Mouse (Mus musculus) CH12.LX (cell line): Measurements from ENCODE around the gene Adam22. TPM values are rescaled to one million over a fixed set of nuclear protein-coding genes. Genes with fewer than 3 reads are reported as not detected.

Source experiments
- DNase-seq: peaks from one replicate; pipeline ENCODE4 v3.0.0-alpha.2; 2013; ENCODE audit errors: extremely low read depth
- H3K27ac ChIP-seq: 2 replicates; pipeline ENCODE4 v1.5.1; 2012; ENCODE audit warnings: low read depth, mild to moderate bottlenecking, control low read depth, moderate library complexity; ENCODE audit not compliant: insufficient read depth
- H3K27me3 ChIP-seq: replicated peaks from 2 replicates; pipeline ENCODE3; 2012; ENCODE audit warnings: inconsistent platforms
- H3K36me3 ChIP-seq, 2 experiments: replicated peaks in 1 of 2; 2 replicates each; pipeline versions ENCODE3 to v1.6.1; 2012; ENCODE audit warnings: inconsistent platforms in 1 of 2, low read length in 1 of 2, mild to moderate bottlenecking in 1 of 2, mixed read lengths in 1 of 2, moderate library complexity in 1 of 2; ENCODE audit not compliant: control insufficient read depth in 1 of 2, insufficient read depth in 1 of 2
- H3K4me1 ChIP-seq, 2 experiments: 2 replicates each; pipeline ENCODE4 v1.6.1; 2012; ENCODE audit warnings: inconsistent platforms in 1 of 2, moderate library complexity in 1 of 2; ENCODE audit not compliant: insufficient read depth in 2 of 2, control insufficient read depth in 1 of 2
- H3K4me2 ChIP-seq: 2 replicates; pipeline ENCODE4 v1.6.1; 2012; ENCODE audit warnings: low read depth, mild to moderate bottlenecking, control low read depth; ENCODE audit not compliant: poor library complexity, insufficient read depth, severe bottlenecking
- H3K4me3 ChIP-seq, 3 experiments: fragments of 150-350 bp in 1 of 3; sonication (generic) in 1 of 3; replicated peaks in 1 of 3; 2 replicates each; pipeline versions ENCODE3 to v1.5.1; 2011 to 2012; ENCODE audit warnings: low read depth in 2 of 3, low read length in 2 of 3, mild to moderate bottlenecking in 2 of 3, moderate library complexity in 2 of 3, control low read depth in 1 of 3, improper control_type of control experiment in 1 of 3, inconsistent platforms in 1 of 3, mixed read lengths in 1 of 3; ENCODE audit not compliant: poor library complexity in 1 of 3
- H3K79me2 ChIP-seq: replicated peaks from 2 replicates; pipeline ENCODE4 v1.6.1; 2012; ENCODE audit warnings: mild to moderate bottlenecking, moderate library complexity; ENCODE audit not compliant: control insufficient read depth, poor library complexity, insufficient read depth, severe bottlenecking; ENCODE audit errors: extremely low read depth
- H3K9ac ChIP-seq: 2 replicates; pipeline ENCODE4 v1.6.1; 2012; ENCODE audit warnings: low read depth, mild to moderate bottlenecking, control low read depth, moderate library complexity; ENCODE audit not compliant: insufficient read depth
- H3K9me3 ChIP-seq: replicated peaks from 2 replicates; pipeline ENCODE3; 2012; ENCODE audit warnings: low read length, inconsistent platforms, mixed read lengths
- CTCF ChIP-seq, 2 experiments: IDR thresholded peaks in 1 of 2; conservative IDR thresholded peaks in 1 of 2; 2 replicates each; pipeline ENCODE4 v1.5.1; 2011 to 2012; ENCODE audit warnings: low read depth in 2 of 2, low read length in 2 of 2, improper control_type of control experiment in 1 of 2, inconsistent platforms in 1 of 2, mild to moderate bottlenecking in 1 of 2, moderate library complexity in 1 of 2
- E2F4 ChIP-seq: IDR thresholded peaks from 2 replicates; pipeline ENCODE4 v1.6.1; 2011; ENCODE audit warnings: low read depth, low read length, improper control_type of control experiment; ENCODE audit not compliant: insufficient replicate concordance
- ELF1 ChIP-seq: IDR thresholded peaks from 2 replicates; pipeline ENCODE4 v1.6.1; 2014; ENCODE audit warnings: low read depth, mild to moderate bottlenecking, inconsistent platforms, low read length, improper control_type of control experiment
- EP300 ChIP-seq: IDR thresholded peaks from 2 replicates; pipeline ENCODE4 v1.6.1; 2011; ENCODE audit warnings: low read length, improper control_type of control experiment
- ETS1 ChIP-seq: conservative IDR thresholded peaks from 2 replicates; pipeline ENCODE4 v1.6.1; 2012; ENCODE audit warnings: low read depth, mild to moderate bottlenecking, inconsistent platforms, low read length, improper control_type of control experiment, moderate library complexity
- HCFC1 ChIP-seq: IDR thresholded peaks from 2 replicates; pipeline ENCODE4 v1.6.1; 2012; ENCODE audit warnings: low read depth, mild to moderate bottlenecking, inconsistent platforms, low read length, improper control_type of control experiment
- KAT2A ChIP-seq: IDR thresholded peaks from 2 replicates; pipeline ENCODE4 v1.6.1; 2012; ENCODE audit warnings: low read length, improper control_type of control experiment, inconsistent platforms; ENCODE audit not compliant: insufficient replicate concordance
- MAFK ChIP-seq: IDR thresholded peaks from 2 replicates; pipeline ENCODE4 v1.6.1; 2011; ENCODE audit warnings: low read length, improper control_type of control experiment; ENCODE audit not compliant: insufficient replicate concordance
- MAX ChIP-seq: IDR thresholded peaks from 2 replicates; pipeline ENCODE4 v1.6.1; 2011; ENCODE audit warnings: low read length, improper control_type of control experiment
- MAZ ChIP-seq: IDR thresholded peaks from 2 replicates; pipeline ENCODE4 v1.6.1; 2012; ENCODE audit warnings: low read depth, mild to moderate bottlenecking, inconsistent platforms, low read length, improper control_type of control experiment, moderate library complexity
- MEF2A ChIP-seq: IDR thresholded peaks from 2 replicates; pipeline ENCODE4 v1.6.1; 2014; ENCODE audit warnings: low read depth, mild to moderate bottlenecking, inconsistent platforms, low read length, improper control_type of control experiment, borderline replicate concordance
- MXI1 ChIP-seq: IDR thresholded peaks from 2 replicates; pipeline ENCODE4 v1.6.1; 2011; ENCODE audit warnings: mild to moderate bottlenecking, low read depth, low read length, improper control_type of control experiment
- MYC ChIP-seq: IDR thresholded peaks from 2 replicates; pipeline ENCODE4 v1.6.1; 2011; ENCODE audit warnings: low read depth, mild to moderate bottlenecking, improper control_type of control experiment, low read length
- NELFE ChIP-seq: IDR thresholded peaks from 2 replicates; pipeline ENCODE4 v1.6.1; 2011; ENCODE audit warnings: low read depth, low read length, improper control_type of control experiment
- PAX5 ChIP-seq: IDR thresholded peaks from 2 replicates; pipeline ENCODE4 v1.6.1; 2012; ENCODE audit warnings: low read length, inconsistent platforms, mixed read lengths
- POLR2AphosphoS2 ChIP-seq: IDR thresholded peaks from 2 replicates; pipeline ENCODE4 v1.6.1; 2011; ENCODE audit warnings: low read depth, low read length, improper control_type of control experiment
- RCOR1 ChIP-seq: conservative IDR thresholded peaks from 2 replicates; pipeline ENCODE4 v1.6.1; 2012; ENCODE audit warnings: low read depth, mild to moderate bottlenecking, inconsistent platforms, low read length, improper control_type of control experiment
- TBP ChIP-seq: conservative IDR thresholded peaks from 2 replicates; pipeline ENCODE4 v1.6.1; 2011; ENCODE audit warnings: low read depth, low read length, improper control_type of control experiment
- TCF12 ChIP-seq: IDR thresholded peaks from 2 replicates; pipeline ENCODE4 v1.6.1; 2014; ENCODE audit warnings: low read depth, mild to moderate bottlenecking, inconsistent platforms, low read length, improper control_type of control experiment
- UBTF ChIP-seq: IDR thresholded peaks from 2 replicates; pipeline ENCODE4 v1.6.1; 2012; ENCODE audit warnings: low read depth, mild to moderate bottlenecking, inconsistent platforms, low read length, improper control_type of control experiment, moderate library complexity
- USF1 ChIP-seq: IDR thresholded peaks from 2 replicates; pipeline ENCODE4 v1.6.1; 2014; ENCODE audit warnings: low read depth, mild to moderate bottlenecking, inconsistent platforms, low read length, improper control_type of control experiment
- USF2 ChIP-seq: conservative IDR thresholded peaks from 2 replicates; pipeline ENCODE4 v1.6.1; 2011; ENCODE audit warnings: low read depth, low read length, improper control_type of control experiment
- ZKSCAN1 ChIP-seq: IDR thresholded peaks from 2 replicates; pipeline ENCODE4 v1.6.1; 2012; ENCODE audit warnings: low read depth, inconsistent platforms, low read length, improper control_type of control experiment, borderline replicate concordance
- ZMIZ1 ChIP-seq: IDR thresholded peaks from 2 replicates; pipeline ENCODE4 v1.6.1; 2012; ENCODE audit warnings: low read depth, mild to moderate bottlenecking, inconsistent platforms, low read length, improper control_type of control experiment
- ZNF384 ChIP-seq: IDR thresholded peaks from 2 replicates; pipeline ENCODE4 v1.6.1; 2012; ENCODE audit warnings: low read depth, low read length, improper control_type of control experiment, inconsistent platforms
- dilution Hi-C: fragments of 300-500 bp; cut with MboI; formaldehyde crosslinking; loops from 2 replicates; pipeline ENCODE4 v1.14.3; 2020; ENCODE audit warnings: low sequenced_read_pairs; ENCODE audit not compliant: extremely low pct_unique_long_range_greater_than_20kb, extremely low pct_ligation_motif_present
- in situ Hi-C: fragments of 300-500 bp; cut with MboI; formaldehyde crosslinking; loops from 3 replicates; pipeline ENCODE4 v1.14.3; 2019; ENCODE audit warnings: low sequenced_read_pairs, low pct_ligation_motif_present, low pct_unique_long_range_greater_than_20kb, mixed read lengths
- polyA plus RNA-seq: library from polyadenylated mRNA; unstranded; fragments of >175 nt; gene quantifications from 2 replicates; pipeline ENCODE4 v1.2.1, GENCODE M21; 2012; ENCODE audit warnings: low read depth; ENCODE audit not compliant: insufficient read length
- total RNA-seq, 2 experiments: library from RNA; depleted of rRNA; stranded (reverse); fragments of 300-350 nt in 1 of 2; fragments of >200 nt in 1 of 2; gene quantifications; 2 replicates each; pipeline ENCODE4 v1.2.3; 2012 to 2014

The Adam22 gene
- total and polyA plus RNA-seq, 3 experiments: 0.07 to 0.55 (median 0.14) TPM

- Histone ChIP-seq H3K4me1 (peaks cover 9 to 21% of the 10 kb centered on the region in 2 experiments; a peak in 3 of 4 replicates), H3K36me3 (no peaks in the 10 kb centered on the region), H3K4me3 (no peak overlapping the region), H3K9me3 (no peaks in the 10 kb centered on the region), H3K27ac (no peak overlapping the region), H3K4me2 (no peak overlapping the region), H3K79me2 (no peaks in the 10 kb centered on the region), H3K9ac (no peak overlapping the region), H3K27me3 (no peaks in the 10 kb centered on the region)
- in situ Hi-C loops (no loop called here), dilution Hi-C loops (no loop called here)
- no peak for DNase-seq
- TF ChIP-seq MXI1 (no peak), PAX5 (no peak), ZMIZ1 (no peak), TBP (no peak), MAFK (no peak), TCF12 (no peak), CTCF (conservative IDR thresholded peaks at IDR 0.05 in 1 of 2, IDR thresholded peaks at IDR 0.05 in 1 of 2; ENCODE audit: low read depth in 2 of 2, low read length in 2 of 2) (no peak), ELF1 (no peak), NELFE (no peak), KAT2A (no peak), ZNF384 (no peak), USF1 (no peak), ETS1 (no peak), E2F4 (no peak), POLR2AphosphoS2 (no peak), USF2 (no peak), RCOR1 (no peak), ZKSCAN1 (no peak), HCFC1 (no peak)
Observed at GRCm38 (mm10) chr5:8085661-8086060, 282.3 kb downstream of the Adam22 start.

DNA sequence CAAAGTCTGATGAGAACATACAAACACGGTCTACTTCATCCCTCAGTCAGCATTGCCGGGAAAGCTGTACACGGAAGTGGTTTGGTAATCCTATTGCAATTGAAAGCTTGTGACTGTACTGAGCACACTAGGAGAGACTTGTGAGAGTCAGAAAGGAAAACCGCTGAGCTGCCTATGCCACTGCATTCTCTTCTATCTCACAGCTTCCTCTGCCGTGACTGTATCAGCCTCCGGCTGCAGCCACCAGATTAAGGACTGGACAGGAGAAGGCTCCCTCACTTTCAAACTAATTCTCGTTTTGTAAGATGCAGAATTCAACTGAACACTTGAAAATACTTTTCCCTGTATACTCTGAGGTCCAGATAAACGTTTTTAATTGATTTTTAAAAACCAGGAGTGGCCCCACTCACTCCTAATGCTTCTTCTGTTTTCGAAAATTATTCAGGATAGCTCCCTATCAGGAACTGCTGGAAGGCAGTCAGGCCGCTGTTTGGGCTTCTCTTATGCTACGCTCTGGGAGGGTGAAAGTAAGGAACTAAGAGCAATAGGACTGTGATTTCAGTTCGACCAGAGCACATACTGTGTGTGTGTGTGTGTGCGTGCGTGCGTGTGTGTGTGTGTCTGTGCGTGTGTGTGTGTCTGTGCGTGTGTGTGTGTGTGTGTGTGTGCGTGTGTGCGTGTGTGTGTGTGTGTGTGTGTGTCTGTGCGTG is 285.0 kb downstream of the Adam22 start:
- Histone ChIP-seq H3K36me3 (no peaks in the 10 kb centered on the region), H3K4me3 (no peak overlapping the region), H3K27ac (no peak overlapping the region), H3K4me1 (peaks cover 5 to 12% of the 10 kb centered on the region in 2 experiments; a peak in 3 of 4 replicates), H3K79me2 (no peaks in the 10 kb centered on the region), H3K9me3 (no peaks in the 10 kb centered on the region), H3K27me3 (no peaks in the 10 kb centered on the region), H3K4me2 (no peak overlapping the region), H3K9ac (no peak overlapping the region)
- DNase-seq: no peak
- no peak for TF ChIP-seq MYC
- no peak for TF ChIP-seq MEF2A
- TF ChIP-seq PAX5: no peak
- TF ChIP-seq EP300: no peak
- no peak for TF ChIP-seq ZKSCAN1
- no peak for TF ChIP-seq UBTF
- no peak for TF ChIP-seq NELFE
- no peak for TF ChIP-seq MAX
- TF ChIP-seq MAZ: no peak
- TF ChIP-seq KAT2A: no peak
- TF ChIP-seq ZNF384: no peak
- dilution Hi-C loops (no loop called here), in situ Hi-C loops (no loop called here)
